Mouse (Mus musculus): Measurements from ENCODE around the gene Zmynd19. TPM values are rescaled to one million over a fixed set of nuclear protein-coding genes. Genes with fewer than 3 reads are reported as not detected.
"Not testable (repeated sequence)": the region's sequence is repeated elsewhere in the genome, so short reads cannot be mapped to it uniquely, and the experiment has no call there.

The Zmynd19 gene
- polyA plus RNA-seq, 1 experiment from 2014 or later = 12.1 TPM

GRCm38 (mm10) chr2:24923561-24923960 lies 26.0 kb upstream of the Zmynd19 start:
- Histone ChIP-seq H3K9ac (no peak overlapping the region), H3K4me2 (no peak overlapping the region), H3K27ac (no peak overlapping the region), H3K4me3 (no peak overlapping the region), H3K27me3 (no peaks in the 10 kb centered on the region), H3K4me1 (no peaks in the 10 kb centered on the region), H3K36me3 (ENCODE audit: poor library complexity, severe bottlenecking) (0 out of 2 replicates have a peak, but pooled peaks cover 7% of the 10 kb centered on the region), H3K9me3 (replicated peaks) (no peaks in the 10 kb centered on the region)
- no peak for ATAC-seq
- 56% methylated on average over 2 of the region's 2 CpGs for WGBS

GRCm38 (mm10) chr2:24925284-24925683 lies 24.3 kb upstream of the Zmynd19 start:
- Histone ChIP-seq H3K4me2 (no peak overlapping the region), H3K4me1 (no peaks in the 10 kb centered on the region), H3K9me3 (replicated peaks) (no peaks in the 10 kb centered on the region), H3K27ac (no peak overlapping the region), H3K36me3 (ENCODE audit: poor library complexity, severe bottlenecking) (0 out of 2 replicates have a peak, but pooled peaks cover 7% of the 10 kb centered on the region), H3K9ac (no peak overlapping the region), H3K4me3 (no peak overlapping the region), H3K27me3 (no peaks in the 10 kb centered on the region)
- ATAC-seq = no peak
- WGBS = 89% methylated on average over 8 of the region's 8 CpGs

- ATAC-seq = no peak
These were observed 23.1 kb upstream of the Zmynd19 start for GRCm38 (mm10) chr2:24926345-24926964.

GRCm38 (mm10) chr2:24926965-24927358 lies 22.6 kb upstream of the Zmynd19 start:
- H3K4me2 ChIP-seq = no peak overlapping the region
- 79% methylated on average over 7 of the region's 7 CpGs for WGBS
- no peaks in the 10 kb centered on the region for H3K4me1 ChIP-seq
- H3K27ac ChIP-seq = no peak overlapping the region
- H3K9me3 ChIP-seq (replicated peaks) = no peaks in the 10 kb centered on the region
- no peaks in the 10 kb centered on the region for H3K27me3 ChIP-seq
- H3K36me3 ChIP-seq (ENCODE audit: poor library complexity, severe bottlenecking) = 0 out of 2 replicates have a peak, but pooled peaks cover 7% of the 10 kb centered on the region
- no peak for ATAC-seq
- no peak overlapping the region for H3K4me3 ChIP-seq
- no peak overlapping the region for H3K9ac ChIP-seq

More at GRCm38 (mm10) chr2:24926345-24926964, 23.1 kb upstream of the Zmynd19 start:
- Histone ChIP-seq H3K27ac (no peak overlapping the region), H3K36me3 (ENCODE audit: poor library complexity, severe bottlenecking) (0 out of 2 replicates have a peak, but pooled peaks cover 7% of the 10 kb centered on the region), H3K9me3 (replicated peaks) (no peaks in the 10 kb centered on the region), H3K4me3 (no peak overlapping the region), H3K4me1 (no peaks in the 10 kb centered on the region), H3K27me3 (no peaks in the 10 kb centered on the region), H3K4me2 (no peak overlapping the region), H3K9ac (no peak overlapping the region)
- 88% methylated on average over 9 of the region's 9 CpGs for WGBS

- WGBS = 68% methylated on average over 4 of the region's 4 CpGs
- Histone ChIP-seq H3K4me1 (no peaks in the 10 kb centered on the region), H3K9ac (no peak overlapping the region), H3K4me2 (no peak overlapping the region), H3K36me3 (ENCODE audit: poor library complexity, severe bottlenecking) (0 out of 2 replicates have a peak, but pooled peaks cover 7% of the 10 kb centered on the region), H3K4me3 (no peak overlapping the region), H3K9me3 (replicated peaks) (no peaks in the 10 kb centered on the region), H3K27me3 (no peaks in the 10 kb centered on the region), H3K27ac (no peak overlapping the region)
- no peak for ATAC-seq
These were observed 21.6 kb upstream of the Zmynd19 start for GRCm38 (mm10) chr2:24927810-24928479.

GRCm38 (mm10) chr2:24929119-24929518 lies 20.5 kb upstream of the Zmynd19 start:
- no peaks in the 10 kb centered on the region for H3K27me3 ChIP-seq
- peaks cover 2% of the 10 kb centered on the region for H3K4me1 ChIP-seq
- no peak overlapping the region for H3K4me2 ChIP-seq
- 0 out of 2 replicates have a peak, but pooled peaks cover 7% of the 10 kb centered on the region for H3K36me3 ChIP-seq (ENCODE audit: poor library complexity, severe bottlenecking)
- 70% methylated on average over 2 of the region's 2 CpGs for WGBS
- ATAC-seq = no peak
- no peak overlapping the region for H3K9ac ChIP-seq
- no peaks in the 10 kb centered on the region for H3K9me3 ChIP-seq (replicated peaks)
- H3K4me3 ChIP-seq = no peak overlapping the region
- H3K27ac ChIP-seq = no peak overlapping the region

- Histone ChIP-seq H3K4me2 (no peak overlapping the region), H3K27me3 (no peaks in the 10 kb centered on the region), H3K27ac (no peak overlapping the region), H3K9ac (no peak overlapping the region), H3K4me3 (no peak overlapping the region), H3K9me3 (replicated peaks) (no peaks in the 10 kb centered on the region), H3K4me1 (peaks cover 6% of the 10 kb centered on the region), H3K36me3 (ENCODE audit: poor library complexity, severe bottlenecking) (0 out of 2 replicates have a peak, but pooled peaks cover 7% of the 10 kb centered on the region)
- WGBS = 91% methylated on average over 5 of the region's 5 CpGs
- no peak for ATAC-seq
These were observed 20.0 kb upstream of the Zmynd19 start for GRCm38 (mm10) chr2:24929593-24929992.

- 4% methylated on average over 19 of the region's 19 CpGs for WGBS
- no peaks in the 10 kb centered on the region for H3K36me3 ChIP-seq (ENCODE audit: poor library complexity, severe bottlenecking)
- H3K4me3 ChIP-seq = peak overlapping the region; percentile 62
- H3K9ac ChIP-seq = peak overlapping the region; percentile 63
- no peak overlapping the region for H3K27ac ChIP-seq
- peak; percentile 46 for ATAC-seq
- H3K9me3 ChIP-seq (replicated peaks) = no peaks in the 10 kb centered on the region
- H3K27me3 ChIP-seq = 0 out of 2 replicates have a peak, but pooled peaks cover 4% of the 10 kb centered on the region
- peak overlapping the region; percentile 78 for H3K4me2 ChIP-seq
- H3K4me1 ChIP-seq = peaks cover 13% of the 10 kb centered on the region
These were observed 15.1 kb upstream of the Zmynd19 start for GRCm38 (mm10) chr2:24934441-24934963.

GRCm38 (mm10) chr2:24935057-24935796 lies 14.4 kb upstream of the Zmynd19 start, which contains the start of gene Arrdc1:
Gene Arrdc1, minus strand, starts transcription at chr2:24935252.
- Histone ChIP-seq H3K9me3 (replicated peaks) (no peaks in the 10 kb centered on the region), H3K9ac (peak within 1 kb of the TSS; percentile 63), H3K27me3 (0 out of 2 replicates have a peak, but pooled peaks cover 4% of the 10 kb centered on the region), H3K27ac (no peak within 1 kb of the TSS), H3K4me2 (peak within 1 kb of the TSS; percentile 78), H3K36me3 (ENCODE audit: poor library complexity, severe bottlenecking) (no peaks in the 10 kb centered on the region), H3K4me1 (peaks cover 13% of the 10 kb centered on the region), H3K4me3 (peak within 1 kb of the TSS; percentile 62)
- ATAC-seq = peak; percentile 95
- under 1% methylated on average over 48 of the region's 49 CpGs for WGBS

- no peaks in the 10 kb centered on the region for H3K9me3 ChIP-seq (replicated peaks)
- no peaks in the 10 kb centered on the region for H3K36me3 ChIP-seq (ENCODE audit: poor library complexity, severe bottlenecking)
- no peaks in the 10 kb centered on the region for H3K4me1 ChIP-seq
- no peak overlapping the region for H3K9ac ChIP-seq
- H3K4me2 ChIP-seq = no peak overlapping the region
- 0 out of 2 replicates have a peak, but pooled peaks cover 4% of the 10 kb centered on the region for H3K27me3 ChIP-seq
- H3K27ac ChIP-seq = no peak overlapping the region
- no peak overlapping the region for H3K4me3 ChIP-seq
- no peak for ATAC-seq
- 82% methylated on average over 4 of the region's 4 CpGs for WGBS
These were observed 7.5 kb upstream of the Zmynd19 start for GRCm38 (mm10) chr2:24942092-24942491.

GRCm38 (mm10) chr2:24944304-24944703 lies 5.3 kb upstream of the Zmynd19 start:
- not testable (repeated sequence) for H3K9me3 ChIP-seq (replicated peaks); H3K27ac ChIP-seq; H3K9ac ChIP-seq; H3K4me3 ChIP-seq; H3K4me1 ChIP-seq; ATAC-seq; H3K4me2 ChIP-seq; H3K27me3 ChIP-seq; H3K36me3 ChIP-seq (ENCODE audit: poor library complexity, severe bottlenecking)
- WGBS = 64% methylated on average over 2 of the region's 2 CpGs

- ATAC-seq = peak; percentile 1; the same call in 1 of the 2 replicates
- peaks cover 16% of the 10 kb centered on the region for H3K4me1 ChIP-seq
- 0% methylated on average over 31 of the region's 31 CpGs for WGBS
- no peaks in the 10 kb centered on the region for H3K27me3 ChIP-seq
- H3K4me2 ChIP-seq = peak overlapping the region; percentile 95
- H3K27ac ChIP-seq = 0 out of 2 replicates have a peak overlapping the region, but pooled peaks have one; percentile 40
- H3K36me3 ChIP-seq (ENCODE audit: poor library complexity, severe bottlenecking) = peaks cover 36% of the 10 kb centered on the region
- H3K9ac ChIP-seq = peak overlapping the region; percentile 97
- peak overlapping the region; percentile 98 for H3K4me3 ChIP-seq
- no peaks in the 10 kb centered on the region for H3K9me3 ChIP-seq (replicated peaks)
These were observed 570 bp downstream of the Zmynd19 start for GRCm38 (mm10) chr2:24950189-24950535.
